In genomic region chr5:77552580-77552979, GRCm38 (mm10) we compare ENCODE assay signal across 26 mouse cellular contexts.
DNase-seq lines count a peak whose midpoint lies in the region; ATAC-seq and TF ChIP-seq lines count a peak whose summit lies in the region.
"Had no signal": no experiment of that assay in that cellular context is flagged by ENCODE, and none has a peak within 500 bp of the region (broad histone marks: within the 10 kb centered on the region; RNA-seq: fewer than 3 reads in every experiment).

No protein-coding gene starts in this region.

- no peak for TF ChIP-seq EP300 in heart, adult 2 months (IDR thresholded peaks at IDR 0.05; ENCODE audit: insufficient read depth, low read depth, low read length)

- no peak overlapping the region for H3K9ac ChIP-seq in heart, adult 2 months (ENCODE audit: low read depth, low read length)
- no peak overlapping the region for H3K9ac ChIP-seq in midbrain, embryonic 15.5 days
- H3K9ac ChIP-seq: embryonic facial prominence, embryonic 12.5 days; embryonic facial prominence, embryonic 15.5 days; forebrain, embryonic 12.5 days; heart, embryonic 12.5 days; hindbrain, embryonic 15.5 days had no signal

- H3K27me3 ChIP-seq in heart, adult 2 months (ENCODE audit: control insufficient read depth, insufficient read depth, low read length) = no peaks in the 10 kb centered on the region
- H3K27me3 ChIP-seq in midbrain, embryonic 15.5 days (replicated peaks) = peaks cover 4% of the 10 kb centered on the region; the same call in 1 of the 2 replicates
- peaks cover 15% of the 10 kb centered on the region for H3K27me3 ChIP-seq in midbrain, embryonic 10.5 days (ENCODE audit: low read depth, poor library complexity, severe bottlenecking)
- H3K27me3 ChIP-seq: embryonic facial prominence, embryonic 12.5 days; embryonic facial prominence, embryonic 15.5 days; heart, embryonic 12.5 days; hindbrain, embryonic 15.5 days; Patski had no signal

- 48% methylated on average over 5 of the region's 5 CpGs for WGBS in heart, adult 2 months
- WGBS in lung, adult 2 months = 50% methylated on average over 5 of the region's 5 CpGs
- 35% methylated on average over 5 of the region's 5 CpGs for WGBS in midbrain, embryonic 15.5 days
- 82% methylated on average over 5 of the region's 5 CpGs for WGBS in midbrain, embryonic 10.5 days

- no peak overlapping the region for H3K4me3 ChIP-seq in heart, adult 2 months
- H3K4me3 ChIP-seq in lung, adult 2 months (replicated peaks; ENCODE audit: extremely low read depth, low read depth, low read length) = no peak overlapping the region
- no peak overlapping the region for H3K4me3 ChIP-seq in midbrain, embryonic 15.5 days
- H3K4me3 ChIP-seq in midbrain, embryonic 10.5 days = no peak overlapping the region
- H3K4me3 ChIP-seq: embryonic facial prominence, embryonic 12.5 days; embryonic facial prominence, embryonic 15.5 days; forebrain, embryonic 12.5 days; heart, embryonic 12.5 days; hindbrain, embryonic 15.5 days had no signal

- H3K79me2 ChIP-seq in heart, adult 2 months (replicated peaks; ENCODE audit: control insufficient read depth, insufficient read depth, low read length) = no peaks in the 10 kb centered on the region

- no peak for TF ChIP-seq POLR2A in heart, adult 2 months (IDR thresholded peaks at IDR 0.05; ENCODE audit: insufficient read depth, low read depth, low read length)
- no peak for TF ChIP-seq POLR2A in lung, adult 2 months (IDR thresholded peaks at IDR 0.05; ENCODE audit: borderline replicate concordance, extremely low read depth, low read depth, low read length)

- H3K4me2 ChIP-seq in midbrain, embryonic 15.5 days = no peak overlapping the region
- H3K4me2 ChIP-seq: embryonic facial prominence, embryonic 12.5 days; embryonic facial prominence, embryonic 15.5 days; forebrain, embryonic 12.5 days; heart, embryonic 12.5 days; hindbrain, embryonic 15.5 days had no signal

- peak; percentile 56; the same call in 1 of the 2 replicates for ATAC-seq in midbrain, embryonic 15.5 days (replicated peaks)
- ATAC-seq: forebrain, embryonic 16.5 days; Patski had no signal

- H3K36me3 ChIP-seq in heart, adult 2 months (ENCODE audit: control insufficient read depth, insufficient read depth, low read length) = no peaks in the 10 kb centered on the region
- no peaks in the 10 kb centered on the region for H3K36me3 ChIP-seq in midbrain, embryonic 15.5 days (replicated peaks)
- no peaks in the 10 kb centered on the region for H3K36me3 ChIP-seq in midbrain, embryonic 10.5 days
- H3K36me3 ChIP-seq: embryonic facial prominence, embryonic 12.5 days; embryonic facial prominence, embryonic 15.5 days; forebrain, embryonic 12.5 days; G1E; heart, embryonic 12.5 days; hindbrain, embryonic 15.5 days had no signal

- H3K9me3 ChIP-seq in midbrain, embryonic 15.5 days = no peaks in the 10 kb centered on the region
- H3K9me3 ChIP-seq in midbrain, embryonic 10.5 days (replicated peaks) = no peaks in the 10 kb centered on the region
- H3K9me3 ChIP-seq: embryonic facial prominence, embryonic 12.5 days; embryonic facial prominence, embryonic 15.5 days; forebrain, embryonic 12.5 days; heart, embryonic 12.5 days; hindbrain, embryonic 15.5 days had no signal

- TF ChIP-seq CTCF in heart, adult 2 months (IDR thresholded peaks at IDR 0.05) = no peak
- no peak for TF ChIP-seq CTCF in lung, adult 2 months (IDR thresholded peaks at IDR 0.05; ENCODE audit: insufficient read depth, low read length)

- intact Hi-C loops in heart, adult 2 months (cut with DNase I) = no loop called here

- no peak overlapping the region for H3K27ac ChIP-seq in heart, adult 2 months
- no peak overlapping the region for H3K27ac ChIP-seq in midbrain, embryonic 15.5 days
- H3K27ac ChIP-seq in midbrain, embryonic 10.5 days (replicated peaks) = no peak overlapping the region
- H3K27ac ChIP-seq: embryonic facial prominence, embryonic 12.5 days; embryonic facial prominence, embryonic 15.5 days; forebrain, embryonic 12.5 days; hindbrain, embryonic 15.5 days had no signal

- DNase-seq in heart, adult 11 months = peak; percentile 36
- no peak for DNase-seq in heart, adult 2 months
- peak; percentile 11 to 39 for DNase-seq in lung, adult 18-20 months
- no peak for DNase-seq in lung, adult 2 months
- DNase-seq in lung, postnatal 36 days = peak; percentile 46
- no peak for DNase-seq in lung, postnatal 14 days
- DNase-seq in midbrain, embryonic 10.5 days (ENCODE audit: low spot score) = no peak
- DNase-seq: adrenal gland, postnatal 10 days; adrenal gland, postnatal 36 days; B cell, adult 2 months; cerebellum, adult 11 months; cerebellum, adult 2 months; cerebellum, adult 9-11 months; cerebellum, postnatal 25 days; gastrocnemius, postnatal 10 days; gastrocnemius, postnatal 36 days; heart, postnatal 4 days had no signal

- H3K4me1 ChIP-seq in heart, adult 2 months (ENCODE audit: control insufficient read depth, insufficient read depth, low read length) = no peaks in the 10 kb centered on the region
- no peaks in the 10 kb centered on the region for H3K4me1 ChIP-seq in lung, adult 2 months (ENCODE audit: control insufficient read depth, insufficient read depth, low read length)
- no peaks in the 10 kb centered on the region for H3K4me1 ChIP-seq in midbrain, embryonic 15.5 days
- no peaks in the 10 kb centered on the region for H3K4me1 ChIP-seq in midbrain, embryonic 10.5 days
- H3K4me1 ChIP-seq: embryonic facial prominence, embryonic 12.5 days; embryonic facial prominence, embryonic 15.5 days; forebrain, embryonic 12.5 days; heart, embryonic 12.5 days; hindbrain, embryonic 15.5 days had no signal

Comparison
In these comparisons a context has a peak if more than half of its experiments do, and no peak if none do; other contexts are left out.
1. DNase-seq: peak in heart, adult 11 months (single experiment), lung, adult 18-20 months (2 of 2) and lung, postnatal 36 days (single experiment); none in heart, adult 2 months (0 of 2), lung, adult 2 months (single experiment), lung, postnatal 14 days (single experiment) and midbrain, embryonic 10.5 days (single experiment).